In the genomic region with DNA sequence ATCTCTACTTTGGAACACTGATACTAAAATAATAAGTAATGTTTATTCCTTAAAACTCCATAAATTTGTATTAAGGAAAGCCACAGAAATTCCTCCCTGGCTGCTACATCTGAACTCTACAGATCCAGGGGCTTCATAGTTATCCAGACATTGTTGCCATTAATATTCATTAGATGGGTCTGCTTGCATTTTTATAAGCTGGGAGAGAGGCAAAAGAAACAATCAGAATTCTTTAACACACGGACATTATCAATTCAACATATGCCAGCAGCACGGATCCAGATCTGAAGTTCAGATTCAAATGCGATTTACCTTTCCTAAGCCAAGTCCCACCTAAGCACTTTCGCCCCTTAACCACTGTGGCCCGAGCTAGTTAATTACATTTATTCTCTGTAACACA, we compare ENCODE assay signal across 16 mouse cellular contexts.
"Had no signal": no experiment of that assay in that cellular context is flagged by ENCODE, and none has a peak within 500 bp of the region (broad histone marks: within the 10 kb centered on the region; RNA-seq: fewer than 3 reads in every experiment).

No protein-coding gene starts in this region.

- H3K9me3 ChIP-seq: limb, embryonic 12.5 days; liver, embryonic 13.5 days; lung, embryonic 15.5 days; megakaryocyte, embryonic 14.5 days; midbrain, embryonic 15.5 days; neural tube, embryonic 12.5 days; stomach, embryonic 15.5 days had no signal

- H3K4me2 ChIP-seq: limb, embryonic 12.5 days; liver, embryonic 13.5 days; lung, embryonic 15.5 days; midbrain, embryonic 15.5 days; neural tube, embryonic 12.5 days; stomach, embryonic 15.5 days had no signal

- ATAC-seq: liver, postnatal 0 days; midbrain, embryonic 15.5 days had no signal

- DNase-seq: kidney, adult 8-10 months; kidney, postnatal 25 days; liver; liver, embryonic 13.5 days; liver, postnatal 0 days; lung, postnatal 14 days; right cerebral cortex, postnatal 14 days; thymus, adult 2 months; thymus, postnatal 25 days had no signal

- H3K36me3 ChIP-seq: limb, embryonic 12.5 days; liver, embryonic 13.5 days; lung, embryonic 15.5 days; midbrain, embryonic 15.5 days; stomach, embryonic 15.5 days had no signal

- H3K4me1 ChIP-seq: liver, embryonic 13.5 days; lung, embryonic 15.5 days; stomach, embryonic 15.5 days had no signal

- H3K9ac ChIP-seq: limb, embryonic 12.5 days; liver, embryonic 13.5 days; liver, postnatal 0 days; lung, embryonic 15.5 days; midbrain, embryonic 15.5 days; neural tube, embryonic 12.5 days; stomach, embryonic 15.5 days had no signal

- H3K27me3 ChIP-seq: liver, embryonic 13.5 days; lung, embryonic 15.5 days; megakaryocyte, embryonic 14.5 days; midbrain, embryonic 15.5 days; neural tube, embryonic 12.5 days; stomach, embryonic 15.5 days had no signal

- H3K4me3 ChIP-seq: limb, embryonic 12.5 days; liver, embryonic 13.5 days; lung, embryonic 15.5 days; megakaryocyte, embryonic 14.5 days; midbrain, embryonic 15.5 days; neural tube, embryonic 12.5 days; stomach, embryonic 15.5 days had no signal

- H3K27ac ChIP-seq: limb, embryonic 12.5 days; liver, embryonic 13.5 days; lung, embryonic 15.5 days; macrophage; neural tube, embryonic 12.5 days; stomach, embryonic 15.5 days had no signal
